Mouse (Mus musculus) 3T3-L1 (cell line): Measurements from ENCODE around the gene Fcgrt.

ENCODE experiments used
- DNase-seq: peaks from one replicate; pipeline ENCODE4 v3.0.0-alpha.2; 2015; ENCODE audit warnings: low read depth, low spot score

The Fcgrt gene

GRCm38 (mm10) chr7:45103652-45104180, at the start of gene Fcgrt:
Fcgrt (minus strand) TSS chr7:45103851.
- DNase-seq: peak; percentile 99

- DNase-seq: peak; percentile 7
These were observed 49.4 kb upstream of the Fcgrt start for GRCm38 (mm10) chr7:45153052-45153451.

- peak; percentile 30 for DNase-seq
These were observed 47.7 kb upstream of the Fcgrt start for GRCm38 (mm10) chr7:45151303-45151702.

GRCm38 (mm10) chr7:45150321-45150720, 46.7 kb upstream of the Fcgrt start:
- no peak for DNase-seq

GRCm38 (mm10) chr7:45149545-45149944, 45.9 kb upstream of the Fcgrt start:
- no peak for DNase-seq

- no peak for DNase-seq
These were observed 45.0 kb upstream of the Fcgrt start for GRCm38 (mm10) chr7:45148534-45149098.

- DNase-seq: no peak
These were observed 44.2 kb upstream of the Fcgrt start for GRCm38 (mm10) chr7:45147899-45148298.

- DNase-seq: no peak
These were observed 43.6 kb upstream of the Fcgrt start for GRCm38 (mm10) chr7:45147267-45147666.

GRCm38 (mm10) chr7:45145460-45145859, 41.8 kb upstream of the Fcgrt start:
- no peak for DNase-seq

- no peak for DNase-seq
These were observed 40.9 kb upstream of the Fcgrt start for GRCm38 (mm10) chr7:45144368-45145174.

- DNase-seq: no peak
These were observed 38.3 kb upstream of the Fcgrt start for GRCm38 (mm10) chr7:45141914-45142313.

- DNase-seq: no peak
These were observed 37.7 kb upstream of the Fcgrt start for GRCm38 (mm10) chr7:45141319-45141718.

GRCm38 (mm10) chr7:45139904-45140723, 36.5 kb upstream of the Fcgrt start:
- no peak for DNase-seq

GRCm38 (mm10) chr7:45138403-45138802, 34.8 kb upstream of the Fcgrt start:
- no peak for DNase-seq

GRCm38 (mm10) chr7:45137171-45138006, 33.7 kb upstream of the Fcgrt start:
- no peak for DNase-seq

GRCm38 (mm10) chr7:45135993-45136567, 32.4 kb upstream of the Fcgrt start, which contains the start of the genes Gm45713 and Flt3l:
Gm45713 (minus strand) TSS chr7:45136231.
Flt3l (minus strand) TSS chr7:45136432.
- DNase-seq: peak; percentile 87

GRCm38 (mm10) chr7:45135370-45135769, 31.7 kb upstream of the Fcgrt start:
- DNase-seq: no peak

- DNase-seq: peak; percentile 27
These were observed 30.9 kb upstream of the Fcgrt start for GRCm38 (mm10) chr7:45134544-45135026.

GRCm38 (mm10) chr7:45133446-45134159, 30.0 kb upstream of the Fcgrt start:
- DNase-seq: no peak

- DNase-seq: no peak
These were observed 28.2 kb upstream of the Fcgrt start for GRCm38 (mm10) chr7:45131850-45132249.
